Mouse (Mus musculus) CD4-positive naive resting alpha-beta T cell, adult 57 days (primary cell): Measurements from ENCODE around the gene Crls1. TPM values are rescaled to one million over a fixed set of nuclear protein-coding genes. Genes with fewer than 3 reads are reported as not detected.

ENCODE experiments used
- total RNA-seq: library from RNA; stranded (reverse); gene quantifications from one replicate; pipeline ENCODE4 v1.2.4, GENCODE M21; 2023

Gene Crls1
- 15.8 TPM for total RNA-seq

DNA sequence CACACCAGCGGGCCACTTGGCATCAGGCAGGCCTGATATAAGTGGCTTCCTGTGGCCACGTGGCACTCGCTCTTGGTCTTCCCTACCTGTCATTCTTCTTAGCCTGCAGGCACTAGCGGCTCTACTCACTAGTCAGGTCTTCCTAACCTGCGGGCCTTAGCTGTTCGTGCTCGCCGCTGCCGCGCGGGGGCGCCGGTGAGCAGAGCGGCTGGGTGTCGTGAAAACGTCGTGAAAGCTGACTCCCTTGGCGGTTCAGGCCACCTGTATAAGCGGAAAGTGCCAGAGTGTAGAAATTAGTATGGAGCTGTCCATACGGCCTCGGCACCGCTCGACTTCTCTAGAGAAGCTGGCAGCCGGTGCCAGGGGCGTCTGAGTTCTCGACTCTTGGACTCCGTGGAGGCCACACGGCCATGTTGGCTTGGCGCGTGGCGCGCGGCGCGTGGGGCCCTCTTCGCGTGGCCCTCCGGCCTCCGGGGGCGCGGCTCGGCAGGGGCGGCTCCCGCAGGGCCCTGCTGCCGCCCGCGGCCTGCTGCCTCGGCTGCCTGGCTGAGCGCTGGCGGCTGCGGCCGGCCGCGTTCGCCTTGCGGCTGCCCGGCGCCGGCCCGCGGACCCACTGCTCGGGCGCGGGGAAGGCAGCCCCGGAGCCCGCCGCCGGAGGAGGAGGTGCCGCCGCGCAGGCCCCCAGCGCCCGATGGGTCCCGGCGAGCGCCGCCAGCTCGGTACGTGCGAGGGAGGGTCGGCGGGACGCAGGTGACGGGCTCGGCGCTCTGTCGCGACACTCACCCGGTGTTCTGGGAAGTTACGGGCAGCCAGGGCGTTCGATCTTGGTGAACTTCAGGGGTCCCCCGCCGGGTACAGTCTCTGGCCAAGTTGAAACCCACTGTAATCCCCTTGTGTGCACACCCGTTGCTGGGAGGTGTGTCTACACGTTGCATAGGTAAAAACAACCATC, at the start of gene Crls1:
Gene Crls1, plus strand, starts transcription at position 260 of the 952 bp plus-strand sequence.

GRCm38 (mm10) chr2:132815608-132816314, 30.7 kb upstream of the Crls1 start, which contains the start of the genes Trmt6 and Mcm8:
Trmt6 (minus strand) TSS chr2:132816055.
Mcm8 (plus strand) TSS chr2:132816141.

DNA sequence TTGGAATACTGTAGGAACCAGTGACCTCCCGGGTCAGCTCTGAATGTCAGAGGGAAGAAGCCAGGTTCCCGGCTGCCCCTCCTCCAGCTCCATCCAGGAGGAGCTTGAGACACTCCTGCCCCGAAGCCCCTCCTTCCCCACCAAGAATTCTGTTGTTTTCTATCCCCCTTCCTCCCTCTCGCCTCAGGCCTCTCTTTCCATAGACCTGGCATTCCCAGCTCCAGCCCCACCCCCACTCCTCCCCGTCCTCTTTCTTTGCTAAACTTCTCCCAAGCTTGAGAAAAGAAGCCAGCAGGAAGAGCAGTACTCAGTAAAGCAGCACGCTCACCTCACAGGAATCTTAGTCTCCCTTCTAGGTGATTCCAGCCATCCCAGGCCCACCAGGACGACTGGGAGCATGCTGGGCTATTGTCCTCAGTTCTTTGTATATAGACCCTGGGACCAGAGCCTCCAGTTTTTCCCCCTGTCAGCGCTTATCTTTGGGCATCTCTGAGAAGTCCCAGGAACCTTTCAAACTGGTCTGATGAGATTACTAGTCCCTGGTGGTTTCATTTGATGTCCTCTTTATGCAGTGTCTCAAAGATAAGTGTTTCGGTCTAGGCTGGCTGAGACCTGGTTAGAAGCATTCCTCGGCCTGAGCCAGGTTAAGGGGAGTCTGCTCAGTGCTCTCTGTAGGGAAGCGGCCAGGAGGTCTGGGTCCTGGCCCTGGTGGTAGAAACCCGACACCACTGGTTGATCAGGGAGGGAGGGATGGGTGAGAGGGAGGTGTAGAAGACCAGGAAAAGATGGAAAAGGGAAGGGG, 34.6 kb downstream of the Crls1 start, which contains the start of gene Lrrn4:
Gene Lrrn4, minus strand, starts transcription at position 48 of the 802 bp plus-strand sequence.

Other genes with a start within 250 kb of the Crls1 start
- 30.3 TPM for gene Shld1, start 159.7 kb upstream of the Crls1 start, total RNA-seq
- not detected for gene Chgb, start 65.4 kb upstream of the Crls1 start, total RNA-seq
- 35.7 TPM for gene Trmt6, start 30.6 kb upstream of the Crls1 start, total RNA-seq
- 4.9 TPM for gene Mcm8, start 30.5 kb upstream of the Crls1 start, total RNA-seq
- 2.7 TPM for gene Lrrn4, start 34.2 kb downstream of the Crls1 start, total RNA-seq
- gene Fermt1, start 99.2 kb downstream of the Crls1 start, total RNA-seq = not detected